Mouse (Mus musculus) colon, adult 2 months (tissue): ENCODE data around the gene Slfn1. TPM values are rescaled to one million over a fixed set of nuclear protein-coding genes. Genes with fewer than 3 reads are reported as not detected.

Source experiments
- polyA plus RNA-seq: library from polyadenylated mRNA; depleted of rRNA; stranded (reverse); fragments of >200 nt; gene quantifications from 2 replicates; pipeline ENCODE4 v1.2.3, GENCODE M21; 2012; rRNA removed

Gene Slfn1
- 0.15 and 0.20 TPM in 2 replicates for polyA plus RNA-seq

GRCm38 (mm10) chr11:83116597-83117227, at the start of gene Slfn1:
Slfn1 (plus strand) TSS chr11:83116849.

Other genes with a start within 250 kb of the Slfn1 start
- 17.8 and 21.8 TPM in 2 replicates for gene Rffl, start 245.6 kb upstream of the Slfn1 start, polyA plus RNA-seq
- 16.4 and 16.5 TPM in 2 replicates for gene Rad51d, start 226.2 kb upstream of the Slfn1 start, polyA plus RNA-seq
- 0.47 and 0.56 TPM in 2 replicates for gene Fndc8, start 224.7 kb upstream of the Slfn1 start, polyA plus RNA-seq
- 35.4 and 36.8 TPM in 2 replicates for gene Nle1, start 208.4 kb upstream of the Slfn1 start, polyA plus RNA-seq
- gene Unc45b, start 206.3 kb upstream of the Slfn1 start, polyA plus RNA-seq: 1.0 and 1.6 TPM in 2 replicates
- gene Slfn5, start 165.5 kb upstream of the Slfn1 start, polyA plus RNA-seq: 0.74 and 2.1 TPM in 2 replicates
- gene Slfn9, start 125.0 kb upstream of the Slfn1 start, polyA plus RNA-seq: 0.97 and 1.2 TPM in 2 replicates
- gene Slfn8, start 96.0 kb upstream of the Slfn1 start, polyA plus RNA-seq: 0.23 and 0.30 TPM in 2 replicates
- gene Slfn2, start 51.7 kb upstream of the Slfn1 start, polyA plus RNA-seq: 2.1 and 2.2 TPM in 2 replicates
- 5.8 and 10.8 TPM in 2 replicates for gene Slfn4, start 58.3 kb downstream of the Slfn1 start, polyA plus RNA-seq
- 0.07 and 0.15 TPM in 2 replicates for gene Slfn3, start 74.5 kb downstream of the Slfn1 start, polyA plus RNA-seq
- gene Slfn14, start 169.9 kb downstream of the Slfn1 start, polyA plus RNA-seq: not detected in 2 replicates
- 25.1 and 28.0 TPM in 2 replicates for gene Ap2b1, start 182.2 kb downstream of the Slfn1 start, polyA plus RNA-seq
- gene Pex12, start 185.7 kb downstream of the Slfn1 start, polyA plus RNA-seq: 7.2 and 7.7 TPM in 2 replicates